Mouse (Mus musculus): ENCODE results near the gene Ptprm. TPM values are rescaled to one million over a fixed set of nuclear protein-coding genes. Genes with fewer than 3 reads are reported as not detected.

Ptprm gene
- polyA plus RNA-seq, 1 experiment from 2014 or later: 15.8 TPM

DNA sequence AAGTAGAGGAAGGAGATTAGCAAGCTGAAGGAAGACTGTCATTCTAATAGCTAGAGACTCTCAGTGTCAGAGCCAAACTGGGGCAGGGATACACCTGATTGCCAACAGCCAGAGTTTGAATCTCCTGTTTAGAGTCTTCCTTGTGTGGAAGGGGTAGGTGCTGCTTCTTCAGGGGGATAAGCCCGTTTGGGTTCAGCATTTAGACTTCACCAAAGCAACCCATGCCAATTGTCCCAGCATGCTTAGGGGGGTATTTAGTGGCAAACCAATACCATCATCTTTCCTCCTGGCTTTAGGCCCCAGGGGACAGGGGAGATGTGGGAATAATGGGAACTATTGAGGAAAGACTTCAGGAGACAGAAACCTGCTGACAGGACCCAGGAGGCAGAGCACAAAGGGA, 460.1 kb downstream of the Ptprm start:
- Histone ChIP-seq H3K4me2 (no peak overlapping the region), H3K9me3 (replicated peaks) (no peaks in the 10 kb centered on the region), H3K27me3 (no peaks in the 10 kb centered on the region), H3K4me3 (no peak overlapping the region), H3K27ac (no peak overlapping the region), H3K4me1 (replicated peaks) (no peaks in the 10 kb centered on the region), H3K9ac (no peak overlapping the region), H3K36me3 (no peaks in the 10 kb centered on the region)
- no peak for ATAC-seq (replicated peaks; ENCODE audit: insufficient number of reproducible peaks, insufficient read depth, low FRiP score, low read depth)
- WGBS: 56% methylated on average over 1 of the region's 1 CpGs

DNA sequence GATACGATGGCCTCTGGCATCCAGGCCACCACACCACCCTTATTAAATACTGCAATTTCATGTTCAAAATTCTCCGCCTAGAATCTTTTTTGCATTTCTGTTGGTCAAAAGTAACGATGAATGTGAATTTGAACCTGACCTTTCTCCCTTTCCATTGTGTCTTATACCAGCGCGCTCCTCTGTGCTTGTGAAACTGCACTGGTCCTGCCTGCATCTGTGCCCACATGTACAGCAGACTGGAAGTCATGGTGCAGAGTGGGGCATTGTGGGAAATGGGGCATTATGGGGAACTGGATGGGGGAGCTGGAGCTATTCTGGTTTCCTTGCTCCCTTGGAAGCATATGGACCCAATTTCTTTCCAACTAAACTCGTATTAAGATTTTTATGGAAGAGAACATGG, 462.3 kb downstream of the Ptprm start:
- no peak for ATAC-seq (replicated peaks; ENCODE audit: insufficient number of reproducible peaks, insufficient read depth, low FRiP score, low read depth)
- no peak overlapping the region for H3K9ac ChIP-seq
- no peaks in the 10 kb centered on the region for H3K4me1 ChIP-seq (replicated peaks)
- no peaks in the 10 kb centered on the region for H3K36me3 ChIP-seq
- 93% methylated on average over 6 of the region's 6 CpGs for WGBS
- H3K27ac ChIP-seq: no peak overlapping the region
- no peak overlapping the region for H3K4me3 ChIP-seq
- H3K27me3 ChIP-seq: no peaks in the 10 kb centered on the region
- H3K9me3 ChIP-seq (replicated peaks): no peaks in the 10 kb centered on the region
- no peak overlapping the region for H3K4me2 ChIP-seq

DNA sequence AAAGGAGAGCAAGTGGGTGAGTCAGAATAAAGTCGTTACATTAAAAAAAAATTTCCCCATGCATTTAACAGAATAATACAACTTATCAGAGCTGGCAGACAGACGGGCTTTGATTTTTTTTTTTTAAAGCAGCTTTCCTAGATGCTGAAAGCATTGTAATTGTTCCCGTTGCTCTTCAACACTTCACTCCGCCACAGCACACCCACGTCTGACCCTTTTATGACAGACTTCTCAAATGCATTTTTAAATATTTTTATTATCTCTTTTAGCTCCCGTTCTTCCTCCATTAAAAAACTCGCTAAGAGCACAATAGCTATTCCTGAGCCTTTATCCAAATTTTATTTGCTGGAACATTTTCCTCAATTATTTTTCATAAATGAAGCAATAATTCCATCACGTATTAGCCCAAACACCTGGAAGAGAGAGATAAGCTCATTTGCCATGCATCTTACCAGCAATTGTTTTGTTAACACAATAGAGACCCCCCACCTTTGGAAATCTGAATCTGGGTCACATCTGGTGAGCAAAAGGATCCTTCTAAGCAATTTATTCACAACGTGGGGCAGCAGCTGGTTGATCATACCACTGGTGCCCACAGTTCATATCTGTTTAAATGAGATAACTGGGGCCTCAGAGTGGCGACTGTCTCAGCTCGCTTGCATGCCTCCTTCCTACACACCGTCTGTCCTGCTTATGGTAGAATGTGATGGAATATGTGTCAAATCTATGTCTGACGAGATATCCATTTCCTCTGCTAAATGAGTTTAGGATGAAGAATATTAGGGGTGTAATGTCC, 463.0 kb downstream of the Ptprm start:
- Histone ChIP-seq H3K9ac (no peak overlapping the region), H3K4me1 (replicated peaks) (no peaks in the 10 kb centered on the region), H3K9me3 (replicated peaks) (no peaks in the 10 kb centered on the region), H3K27ac (no peak overlapping the region), H3K36me3 (no peaks in the 10 kb centered on the region), H3K4me2 (no peak overlapping the region), H3K4me3 (no peak overlapping the region), H3K27me3 (no peaks in the 10 kb centered on the region)
- ATAC-seq (replicated peaks; ENCODE audit: insufficient number of reproducible peaks, insufficient read depth, low FRiP score, low read depth): no peak
- WGBS: 57% methylated on average over 13 of the region's 13 CpGs

DNA sequence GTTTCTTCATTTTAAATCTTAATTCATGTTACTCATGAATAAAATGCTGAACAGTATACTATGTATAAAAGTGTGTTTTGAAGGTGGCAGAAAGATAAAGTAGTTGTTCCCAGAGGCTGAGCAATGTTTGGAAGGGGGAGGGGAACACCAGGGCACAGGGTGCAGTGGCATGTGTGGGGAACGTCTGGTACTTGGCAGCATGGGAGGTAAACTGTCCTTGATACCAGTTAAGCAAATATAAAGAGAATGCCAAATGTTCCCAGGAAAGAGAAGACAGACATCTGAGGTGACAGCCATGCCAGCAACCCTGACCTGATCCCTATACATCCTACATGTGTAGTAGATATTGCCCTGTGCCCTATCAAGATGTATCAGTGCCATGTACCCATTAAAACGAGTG, 472.0 kb downstream of the Ptprm start:
- Histone ChIP-seq H3K36me3 (no peaks in the 10 kb centered on the region), H3K9me3 (replicated peaks) (no peaks in the 10 kb centered on the region), H3K27me3 (no peaks in the 10 kb centered on the region), H3K4me1 (replicated peaks) (no peaks in the 10 kb centered on the region), H3K4me3 (no peak overlapping the region), H3K27ac (no peak overlapping the region), H3K9ac (no peak overlapping the region), H3K4me2 (no peak overlapping the region)
- 59% methylated on average over 2 of the region's 2 CpGs for WGBS
- no peak for ATAC-seq (replicated peaks; ENCODE audit: insufficient number of reproducible peaks, insufficient read depth, low FRiP score, low read depth)

DNA sequence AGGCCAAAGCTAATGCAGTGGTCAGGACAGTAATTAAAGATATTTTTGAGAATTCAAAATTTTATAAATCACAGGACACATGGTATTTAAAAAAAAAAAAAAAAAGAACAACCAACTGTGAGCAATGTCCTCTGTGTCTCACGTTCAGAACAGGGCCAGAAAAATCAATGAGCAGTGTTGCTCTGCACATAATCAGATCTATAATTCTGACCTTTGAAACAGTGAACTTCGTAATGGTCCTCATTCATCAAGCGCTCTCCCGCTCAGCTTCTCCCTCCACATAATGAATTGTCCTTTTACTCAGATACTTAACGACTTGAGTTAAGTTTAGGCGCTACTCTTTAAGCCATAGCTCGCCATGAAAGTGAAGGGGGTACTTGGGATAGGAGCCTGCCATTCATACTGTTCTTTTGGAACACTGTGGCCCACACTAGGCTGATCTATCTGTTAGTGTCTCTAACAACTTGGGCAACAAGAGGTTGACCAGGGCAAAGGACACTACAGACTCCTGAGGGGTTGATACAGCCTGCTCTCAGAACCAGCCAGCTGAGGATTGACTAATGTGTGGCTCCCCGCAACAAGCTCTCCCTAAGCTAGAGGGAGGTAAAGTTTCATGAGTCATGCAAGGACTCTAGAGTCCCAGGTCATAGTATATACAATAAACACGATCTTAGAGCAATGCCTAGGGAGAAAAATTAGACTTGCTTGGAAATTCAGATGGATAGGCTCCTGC, 473.1 kb downstream of the Ptprm start:
- no peaks in the 10 kb centered on the region for H3K4me1 ChIP-seq (replicated peaks)
- H3K9ac ChIP-seq: no peak overlapping the region
- no peak overlapping the region for H3K4me3 ChIP-seq
- ATAC-seq (replicated peaks; ENCODE audit: insufficient number of reproducible peaks, insufficient read depth, low FRiP score, low read depth): no peak
- no peak overlapping the region for H3K4me2 ChIP-seq
- 81% methylated on average over 9 of the region's 9 CpGs for WGBS
- H3K9me3 ChIP-seq (replicated peaks): no peaks in the 10 kb centered on the region
- no peaks in the 10 kb centered on the region for H3K36me3 ChIP-seq
- no peaks in the 10 kb centered on the region for H3K27me3 ChIP-seq
- H3K27ac ChIP-seq: no peak overlapping the region

DNA sequence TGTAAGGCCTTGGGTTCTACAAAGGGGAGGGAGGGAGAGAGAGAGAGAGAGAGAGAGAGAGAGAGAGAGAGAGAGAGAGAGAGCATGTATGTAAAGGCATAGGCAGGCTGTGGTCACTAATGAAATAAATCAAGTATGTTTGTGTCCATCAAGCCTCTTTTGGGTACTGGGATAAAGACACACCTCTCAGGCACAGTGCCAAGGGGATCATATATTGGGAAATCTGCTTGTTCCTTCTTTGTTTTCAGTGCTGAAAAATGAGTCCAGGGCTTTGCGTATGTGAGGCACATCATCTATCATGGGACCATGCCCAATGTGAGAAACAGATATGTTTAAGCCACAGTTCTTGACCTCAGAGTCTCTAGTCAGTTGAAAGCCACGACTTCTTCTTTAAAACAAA, 475.1 kb downstream of the Ptprm start:
- Histone ChIP-seq H3K36me3 (no peaks in the 10 kb centered on the region), H3K9me3 (replicated peaks) (no peaks in the 10 kb centered on the region), H3K27me3 (no peaks in the 10 kb centered on the region), H3K4me2 (no peak overlapping the region), H3K4me3 (no peak overlapping the region), H3K4me1 (replicated peaks) (no peaks in the 10 kb centered on the region), H3K9ac (no peak overlapping the region), H3K27ac (no peak overlapping the region)
- WGBS: 60% methylated on average over 2 of the region's 2 CpGs
- ATAC-seq (replicated peaks; ENCODE audit: insufficient number of reproducible peaks, insufficient read depth, low FRiP score, low read depth): no peak

DNA sequence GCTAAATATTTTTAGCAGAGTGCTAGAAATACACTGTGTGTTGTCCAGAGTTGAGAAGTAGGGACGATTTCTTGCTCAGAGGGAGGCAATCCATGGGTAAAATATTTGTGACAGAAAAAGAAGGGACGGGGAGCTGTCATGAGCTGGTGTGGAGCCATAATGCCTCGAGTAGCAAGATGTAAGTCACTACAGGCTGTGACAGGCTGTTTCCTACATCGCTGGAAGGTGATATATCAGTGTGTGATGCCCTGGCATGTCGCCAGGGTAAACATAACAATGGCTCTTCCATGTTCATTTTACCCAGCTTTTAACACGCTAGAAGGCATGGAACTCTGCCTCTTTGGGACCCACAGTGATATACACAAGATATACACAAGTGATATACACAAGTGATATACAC, 476.7 kb downstream of the Ptprm start:
- Histone ChIP-seq H3K9ac (no peak overlapping the region), H3K9me3 (replicated peaks) (no peaks in the 10 kb centered on the region), H3K36me3 (no peaks in the 10 kb centered on the region), H3K4me1 (replicated peaks) (no peaks in the 10 kb centered on the region), H3K27me3 (no peaks in the 10 kb centered on the region), H3K4me3 (no peak overlapping the region), H3K27ac (no peak overlapping the region), H3K4me2 (no peak overlapping the region)
- no peak for ATAC-seq (replicated peaks; ENCODE audit: insufficient number of reproducible peaks, insufficient read depth, low FRiP score, low read depth)
- WGBS: 37% methylated on average over 6 of the region's 6 CpGs

DNA sequence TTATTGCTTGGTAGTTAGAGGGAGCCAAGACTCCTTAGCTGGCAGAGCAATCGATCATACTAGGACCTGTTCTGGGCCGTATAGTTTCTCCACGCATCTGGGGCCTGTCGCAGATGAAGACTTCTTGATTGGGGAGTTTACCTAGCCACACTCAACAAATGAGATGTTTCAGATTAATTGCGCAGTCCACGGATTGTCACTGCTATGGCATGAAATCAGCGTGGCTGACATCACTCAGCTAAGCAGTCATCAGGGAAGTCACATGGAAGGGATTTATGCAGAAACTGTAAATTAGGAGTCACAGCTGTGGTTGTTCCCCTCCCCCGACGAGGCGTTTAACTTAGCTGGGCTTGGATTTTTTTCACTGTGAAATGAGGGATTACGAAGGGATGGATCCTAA, 479.4 kb downstream of the Ptprm start:
- Histone ChIP-seq H3K4me3 (no peak overlapping the region), H3K27ac (no peak overlapping the region), H3K9me3 (replicated peaks) (no peaks in the 10 kb centered on the region), H3K4me1 (replicated peaks) (no peaks in the 10 kb centered on the region), H3K36me3 (no peaks in the 10 kb centered on the region), H3K4me2 (no peak overlapping the region), H3K27me3 (no peaks in the 10 kb centered on the region), H3K9ac (no peak overlapping the region)
- no peak for ATAC-seq (replicated peaks; ENCODE audit: insufficient number of reproducible peaks, insufficient read depth, low FRiP score, low read depth)
- WGBS: 81% methylated on average over 11 of the region's 11 CpGs

DNA sequence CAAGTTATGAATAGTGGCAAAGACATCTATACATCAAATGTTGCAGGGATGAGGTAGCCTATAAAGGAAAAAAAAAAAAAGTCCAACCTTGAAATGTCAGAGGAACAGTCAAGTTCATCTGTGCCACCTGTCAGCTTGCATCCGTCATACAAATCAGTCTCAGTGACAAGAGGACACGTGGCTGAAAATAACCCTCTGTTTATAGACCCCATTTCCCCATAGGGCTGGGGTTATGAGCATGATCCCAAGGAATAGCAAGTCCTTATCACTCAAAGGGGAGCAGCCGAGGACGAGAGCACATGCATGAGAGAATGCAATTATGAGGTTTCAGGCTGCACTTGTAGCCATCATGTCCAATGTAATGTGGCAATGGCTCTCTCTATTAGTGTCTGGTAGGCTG, 482.9 kb downstream of the Ptprm start:
- H3K27me3 ChIP-seq: no peaks in the 10 kb centered on the region
- no peaks in the 10 kb centered on the region for H3K9me3 ChIP-seq (replicated peaks)
- H3K36me3 ChIP-seq: no peaks in the 10 kb centered on the region
- no peak for ATAC-seq (replicated peaks; ENCODE audit: insufficient number of reproducible peaks, insufficient read depth, low FRiP score, low read depth)
- H3K4me2 ChIP-seq: no peak overlapping the region
- no peak overlapping the region for H3K27ac ChIP-seq
- 70% methylated on average over 4 of the region's 4 CpGs for WGBS
- H3K4me1 ChIP-seq (replicated peaks): no peaks in the 10 kb centered on the region
- no peak overlapping the region for H3K4me3 ChIP-seq
- no peak overlapping the region for H3K9ac ChIP-seq

DNA sequence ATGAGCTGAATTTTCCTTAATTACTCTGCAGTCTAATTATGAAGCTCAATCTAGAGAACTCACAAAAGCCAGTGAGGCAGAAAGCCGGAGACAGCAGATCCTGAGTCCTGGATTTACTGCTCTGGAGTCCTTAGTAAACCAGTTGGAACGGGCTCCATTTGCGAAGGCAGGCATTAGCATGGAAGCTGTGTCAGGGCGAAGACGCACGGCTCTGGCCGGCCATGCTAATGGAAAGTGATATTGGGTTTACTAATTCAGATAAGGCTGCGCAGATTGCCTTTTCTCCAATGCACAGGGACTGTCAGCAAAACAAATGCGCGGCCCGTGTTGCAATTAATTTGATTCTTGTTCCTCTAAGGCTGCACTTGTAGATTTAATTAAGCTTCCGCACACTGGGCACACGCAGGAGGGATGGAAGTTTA, 484.7 kb downstream of the Ptprm start:
- Histone ChIP-seq H3K4me1 (replicated peaks) (no peaks in the 10 kb centered on the region), H3K9ac (no peak overlapping the region), H3K36me3 (no peaks in the 10 kb centered on the region), H3K4me2 (no peak overlapping the region), H3K4me3 (no peak overlapping the region), H3K27me3 (no peaks in the 10 kb centered on the region), H3K27ac (no peak overlapping the region), H3K9me3 (replicated peaks) (no peaks in the 10 kb centered on the region)
- 88% methylated on average over 13 of the region's 13 CpGs for WGBS
- ATAC-seq (replicated peaks; ENCODE audit: insufficient number of reproducible peaks, insufficient read depth, low FRiP score, low read depth): no peak

DNA sequence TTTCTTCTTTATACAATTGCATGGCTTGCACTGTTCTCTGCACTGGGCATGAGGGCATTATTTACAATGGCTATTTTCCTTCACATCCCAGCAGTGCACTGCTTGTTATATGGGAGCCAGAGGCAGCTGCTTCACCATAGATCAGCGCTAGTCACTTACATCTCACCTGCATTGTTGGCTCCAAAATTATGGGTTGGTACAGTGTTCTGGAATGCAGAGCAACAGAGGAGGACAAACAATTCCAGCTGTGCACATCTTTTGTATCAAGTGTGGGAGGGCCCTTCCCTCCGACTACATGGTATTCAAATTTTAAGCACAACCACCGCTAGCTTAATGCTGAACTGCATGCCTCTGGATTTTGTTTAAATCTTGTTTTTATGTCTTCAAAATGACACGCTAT, 489.8 kb downstream of the Ptprm start:
- Histone ChIP-seq H3K9ac (no peak overlapping the region), H3K27ac (no peak overlapping the region), H3K9me3 (replicated peaks) (no peaks in the 10 kb centered on the region), H3K27me3 (no peaks in the 10 kb centered on the region), H3K36me3 (no peaks in the 10 kb centered on the region), H3K4me3 (no peak overlapping the region), H3K4me1 (replicated peaks) (no peaks in the 10 kb centered on the region), H3K4me2 (no peak overlapping the region)
- no peak for ATAC-seq (replicated peaks; ENCODE audit: insufficient number of reproducible peaks, insufficient read depth, low FRiP score, low read depth)
- WGBS: 74% methylated on average over 4 of the region's 4 CpGs

DNA sequence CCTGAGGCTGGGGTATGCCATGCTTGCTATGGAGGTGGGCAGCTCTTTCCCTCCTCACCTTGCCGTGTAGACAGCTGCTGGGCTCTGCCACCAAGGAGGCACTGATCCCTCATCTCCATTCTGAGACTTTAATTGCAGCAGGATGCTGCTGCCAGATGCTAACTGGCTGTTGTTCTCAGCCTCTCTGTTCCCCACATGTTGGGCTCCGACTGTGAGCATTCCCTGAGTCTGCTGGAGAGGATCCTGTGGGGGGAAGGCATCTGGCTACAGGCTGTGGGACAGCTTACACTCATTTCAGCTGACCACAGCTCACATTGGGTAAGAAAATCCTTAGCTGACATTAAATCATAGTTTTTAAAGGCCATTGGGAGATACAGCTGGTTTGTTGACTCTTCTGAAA, 492.7 kb downstream of the Ptprm start:
- 34% methylated on average over 2 of the region's 2 CpGs for WGBS
- H3K36me3 ChIP-seq: no peaks in the 10 kb centered on the region
- H3K9ac ChIP-seq: no peak overlapping the region
- no peaks in the 10 kb centered on the region for H3K4me1 ChIP-seq (replicated peaks)
- no peak overlapping the region for H3K4me3 ChIP-seq
- no peak for ATAC-seq (replicated peaks; ENCODE audit: insufficient number of reproducible peaks, insufficient read depth, low FRiP score, low read depth)
- no peak overlapping the region for H3K4me2 ChIP-seq
- H3K27me3 ChIP-seq: no peaks in the 10 kb centered on the region
- no peak overlapping the region for H3K27ac ChIP-seq
- no peaks in the 10 kb centered on the region for H3K9me3 ChIP-seq (replicated peaks)
